Mouse (Mus musculus): Measurements from ENCODE around the gene Ifngr1. TPM values are rescaled to one million over a fixed set of nuclear protein-coding genes. Genes with fewer than 3 reads are reported as not detected.

Gene Ifngr1
- polyA plus RNA-seq, 1 experiment = 5.9 TPM

- H3K27ac ChIP-seq (ENCODE audit: control insufficient read depth, insufficient read depth, low read depth, low read length) = no peak overlapping the region
- no peak overlapping the region for H3K4me3 ChIP-seq (ENCODE audit: control insufficient read depth, low read depth, low read length)
- TF ChIP-seq CTCF (IDR thresholded peaks at IDR 0.05; ENCODE audit: control insufficient read depth, insufficient read depth, insufficient replicate concordance, low read depth, low read length) (no peak), POLR2A (IDR thresholded peaks at IDR 0.05; ENCODE audit: control insufficient read depth, low read depth, low read length) (no peak)
- no peaks in the 10 kb centered on the region for H3K36me3 ChIP-seq (ENCODE audit: control insufficient read depth, insufficient read depth, low read length)
- H3K27me3 ChIP-seq (ENCODE audit: control insufficient read depth, insufficient read depth, low read length) = no peaks in the 10 kb centered on the region
- H3K4me1 ChIP-seq (ENCODE audit: control insufficient read depth, insufficient read depth, low read length) = no peaks in the 10 kb centered on the region
Observed at GRCm38 (mm10) chr10:19559565-19560165, 32.1 kb upstream of the Ifngr1 start.

- H3K4me3 ChIP-seq (ENCODE audit: control insufficient read depth, low read depth, low read length) = no peak overlapping the region
- H3K27me3 ChIP-seq (ENCODE audit: control insufficient read depth, insufficient read depth, low read length) = no peaks in the 10 kb centered on the region
- TF ChIP-seq CTCF (IDR thresholded peaks at IDR 0.05; ENCODE audit: control insufficient read depth, insufficient read depth, insufficient replicate concordance, low read depth, low read length) (no peak), POLR2A (IDR thresholded peaks at IDR 0.05; ENCODE audit: control insufficient read depth, low read depth, low read length) (no peak)
Observed at GRCm38 (mm10) chr10:19562598-19562997, 29.2 kb upstream of the Ifngr1 start.

GRCm38 (mm10) chr10:19563443-19563861 is 28.3 kb upstream of the Ifngr1 start:
- Histone ChIP-seq H3K4me1 (ENCODE audit: control insufficient read depth, insufficient read depth, low read length) (no peaks in the 10 kb centered on the region), H3K4me3 (ENCODE audit: control insufficient read depth, low read depth, low read length) (no peak overlapping the region), H3K27me3 (ENCODE audit: control insufficient read depth, insufficient read depth, low read length) (no peaks in the 10 kb centered on the region), H3K36me3 (ENCODE audit: control insufficient read depth, insufficient read depth, low read length) (no peaks in the 10 kb centered on the region), H3K27ac (ENCODE audit: control insufficient read depth, insufficient read depth, low read depth, low read length) (no peak overlapping the region)
- TF ChIP-seq CTCF (IDR thresholded peaks at IDR 0.05; ENCODE audit: control insufficient read depth, insufficient read depth, insufficient replicate concordance, low read depth, low read length) = no peak
- no peak for TF ChIP-seq POLR2A (IDR thresholded peaks at IDR 0.05; ENCODE audit: control insufficient read depth, low read depth, low read length)

More at GRCm38 (mm10) chr10:19562598-19562997, 29.2 kb upstream of the Ifngr1 start:
- Histone ChIP-seq H3K27ac (ENCODE audit: control insufficient read depth, insufficient read depth, low read depth, low read length) (no peak overlapping the region), H3K4me1 (ENCODE audit: control insufficient read depth, insufficient read depth, low read length) (no peaks in the 10 kb centered on the region), H3K36me3 (ENCODE audit: control insufficient read depth, insufficient read depth, low read length) (no peaks in the 10 kb centered on the region)

- Histone ChIP-seq H3K36me3 (ENCODE audit: control insufficient read depth, insufficient read depth, low read length) (no peaks in the 10 kb centered on the region), H3K27me3 (ENCODE audit: control insufficient read depth, insufficient read depth, low read length) (no peaks in the 10 kb centered on the region), H3K4me3 (ENCODE audit: control insufficient read depth, low read depth, low read length) (no peak overlapping the region), H3K27ac (ENCODE audit: control insufficient read depth, insufficient read depth, low read depth, low read length) (no peak overlapping the region), H3K4me1 (ENCODE audit: control insufficient read depth, insufficient read depth, low read length) (no peaks in the 10 kb centered on the region)
- TF ChIP-seq POLR2A (IDR thresholded peaks at IDR 0.05; ENCODE audit: control insufficient read depth, low read depth, low read length) = no peak
Observed at GRCm38 (mm10) chr10:19567481-19567880, 24.3 kb upstream of the Ifngr1 start.

GRCm38 (mm10) chr10:19570288-19570687 is 21.5 kb upstream of the Ifngr1 start:
- H3K27ac ChIP-seq (ENCODE audit: control insufficient read depth, insufficient read depth, low read depth, low read length) = no peak overlapping the region
- H3K27me3 ChIP-seq (ENCODE audit: control insufficient read depth, insufficient read depth, low read length) = no peaks in the 10 kb centered on the region
- no peak overlapping the region for H3K4me3 ChIP-seq (ENCODE audit: control insufficient read depth, low read depth, low read length)
- TF ChIP-seq POLR2A (IDR thresholded peaks at IDR 0.05; ENCODE audit: control insufficient read depth, low read depth, low read length) (no peak), CTCF (IDR thresholded peaks at IDR 0.05; ENCODE audit: control insufficient read depth, insufficient read depth, insufficient replicate concordance, low read depth, low read length) (no peak)
- H3K4me1 ChIP-seq (ENCODE audit: control insufficient read depth, insufficient read depth, low read length) = no peaks in the 10 kb centered on the region
- H3K36me3 ChIP-seq (ENCODE audit: control insufficient read depth, insufficient read depth, low read length) = no peaks in the 10 kb centered on the region

- TF ChIP-seq POLR2A (IDR thresholded peaks at IDR 0.05; ENCODE audit: control insufficient read depth, low read depth, low read length) (no peak), CTCF (IDR thresholded peaks at IDR 0.05; ENCODE audit: control insufficient read depth, insufficient read depth, insufficient replicate concordance, low read depth, low read length) (no peak)
- Histone ChIP-seq H3K27me3 (ENCODE audit: control insufficient read depth, insufficient read depth, low read length) (no peaks in the 10 kb centered on the region), H3K36me3 (ENCODE audit: control insufficient read depth, insufficient read depth, low read length) (no peaks in the 10 kb centered on the region), H3K27ac (ENCODE audit: control insufficient read depth, insufficient read depth, low read depth, low read length) (no peak overlapping the region), H3K4me1 (ENCODE audit: control insufficient read depth, insufficient read depth, low read length) (no peaks in the 10 kb centered on the region), H3K4me3 (ENCODE audit: control insufficient read depth, low read depth, low read length) (no peak overlapping the region)
Observed at GRCm38 (mm10) chr10:19570716-19571115, 21.0 kb upstream of the Ifngr1 start.

GRCm38 (mm10) chr10:19577571-19577970 is 14.2 kb upstream of the Ifngr1 start:
- no peaks in the 10 kb centered on the region for H3K36me3 ChIP-seq (ENCODE audit: control insufficient read depth, insufficient read depth, low read length)
- TF ChIP-seq POLR2A (IDR thresholded peaks at IDR 0.05; ENCODE audit: control insufficient read depth, low read depth, low read length) = no peak
- no peak for TF ChIP-seq CTCF (IDR thresholded peaks at IDR 0.05; ENCODE audit: control insufficient read depth, insufficient read depth, insufficient replicate concordance, low read depth, low read length)

GRCm38 (mm10) chr10:19578001-19578400 is 13.7 kb upstream of the Ifngr1 start:
- Histone ChIP-seq H3K4me1 (ENCODE audit: control insufficient read depth, insufficient read depth, low read length) (no peaks in the 10 kb centered on the region), H3K36me3 (ENCODE audit: control insufficient read depth, insufficient read depth, low read length) (no peaks in the 10 kb centered on the region), H3K27ac (ENCODE audit: control insufficient read depth, insufficient read depth, low read depth, low read length) (no peak overlapping the region), H3K27me3 (ENCODE audit: control insufficient read depth, insufficient read depth, low read length) (no peaks in the 10 kb centered on the region), H3K4me3 (ENCODE audit: control insufficient read depth, low read depth, low read length) (no peak overlapping the region)
- TF ChIP-seq POLR2A (IDR thresholded peaks at IDR 0.05; ENCODE audit: control insufficient read depth, low read depth, low read length) (no peak), CTCF (IDR thresholded peaks at IDR 0.05; ENCODE audit: control insufficient read depth, insufficient read depth, insufficient replicate concordance, low read depth, low read length) (no peak)

More at GRCm38 (mm10) chr10:19577571-19577970, 14.2 kb upstream of the Ifngr1 start:
- no peaks in the 10 kb centered on the region for H3K27me3 ChIP-seq (ENCODE audit: control insufficient read depth, insufficient read depth, low read length)
- H3K4me1 ChIP-seq (ENCODE audit: control insufficient read depth, insufficient read depth, low read length) = no peaks in the 10 kb centered on the region
- H3K4me3 ChIP-seq (ENCODE audit: control insufficient read depth, low read depth, low read length) = no peak overlapping the region
- H3K27ac ChIP-seq (ENCODE audit: control insufficient read depth, insufficient read depth, low read depth, low read length) = no peak overlapping the region

Measured in testis, adult 2 months (tissue).